Mouse (Mus musculus) T-cell, adult 2 months (primary cell): ENCODE measurements around the gene Maff.

Source experiments
- DNase-seq: peaks from one replicate; pipeline ENCODE4 v3.0.0; 2022; ENCODE audit warnings: low spot score

The Maff gene

DNA sequence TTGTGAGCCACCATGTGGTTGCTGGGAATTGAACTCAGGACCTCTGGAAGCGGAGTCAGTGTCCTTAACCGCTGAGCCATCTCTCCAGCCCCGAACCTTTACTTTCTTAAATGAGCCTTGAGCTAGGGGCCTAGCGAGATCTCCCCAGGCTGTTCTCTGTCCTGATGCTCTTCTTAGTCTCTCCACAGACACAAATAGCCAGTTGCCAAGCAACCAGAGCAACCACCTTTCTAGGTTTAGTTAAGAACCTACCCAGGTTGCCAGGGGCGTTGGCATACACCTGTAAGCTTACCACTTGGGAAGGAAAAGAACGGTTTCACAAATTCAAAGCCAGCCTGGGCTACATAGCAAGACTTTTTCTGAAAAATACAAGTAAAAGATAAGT lies 16.4 kb upstream of the Maff start:
- DNase-seq = no peak

DNA sequence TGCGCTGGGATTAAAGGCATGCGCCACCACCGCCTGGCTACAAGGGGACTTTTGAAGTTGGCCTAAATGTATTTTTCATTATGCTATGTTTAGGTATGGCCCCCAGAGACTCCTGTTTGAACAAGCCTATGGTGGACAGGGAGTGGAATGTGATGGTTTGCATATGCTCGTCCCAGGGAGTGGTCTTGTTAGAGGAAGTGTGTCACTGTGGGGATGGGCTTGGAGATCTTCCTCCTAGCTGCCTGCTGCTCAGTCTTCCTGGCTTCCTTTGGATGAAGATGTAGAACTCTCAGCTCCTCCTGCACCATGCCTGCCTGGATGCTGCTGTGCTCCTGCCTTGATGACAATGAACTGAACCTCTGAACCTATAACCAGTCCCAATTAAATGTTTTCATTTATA lies 15.9 kb upstream of the Maff start:
- no peak for DNase-seq

DNA sequence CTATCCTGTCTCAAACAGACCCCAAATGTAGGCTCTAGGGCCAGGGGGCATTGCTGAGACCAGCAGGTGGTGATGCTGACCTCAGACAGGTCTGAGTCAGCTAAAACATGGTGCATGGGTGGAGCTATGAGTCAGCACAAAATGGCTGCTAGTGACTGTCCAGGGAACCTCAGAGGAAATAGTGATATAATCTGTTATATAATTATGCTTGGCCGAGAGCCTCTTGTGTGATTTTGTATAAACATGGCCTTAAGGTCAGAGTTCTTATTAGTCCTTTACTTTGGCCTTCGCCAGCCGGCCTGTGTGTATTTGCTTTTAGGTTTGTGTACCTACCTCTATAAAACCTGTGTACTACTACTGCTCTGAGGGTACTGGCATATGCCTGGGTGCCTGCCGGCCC lies 13.0 kb upstream of the Maff start:
- DNase-seq = no peak

DNA sequence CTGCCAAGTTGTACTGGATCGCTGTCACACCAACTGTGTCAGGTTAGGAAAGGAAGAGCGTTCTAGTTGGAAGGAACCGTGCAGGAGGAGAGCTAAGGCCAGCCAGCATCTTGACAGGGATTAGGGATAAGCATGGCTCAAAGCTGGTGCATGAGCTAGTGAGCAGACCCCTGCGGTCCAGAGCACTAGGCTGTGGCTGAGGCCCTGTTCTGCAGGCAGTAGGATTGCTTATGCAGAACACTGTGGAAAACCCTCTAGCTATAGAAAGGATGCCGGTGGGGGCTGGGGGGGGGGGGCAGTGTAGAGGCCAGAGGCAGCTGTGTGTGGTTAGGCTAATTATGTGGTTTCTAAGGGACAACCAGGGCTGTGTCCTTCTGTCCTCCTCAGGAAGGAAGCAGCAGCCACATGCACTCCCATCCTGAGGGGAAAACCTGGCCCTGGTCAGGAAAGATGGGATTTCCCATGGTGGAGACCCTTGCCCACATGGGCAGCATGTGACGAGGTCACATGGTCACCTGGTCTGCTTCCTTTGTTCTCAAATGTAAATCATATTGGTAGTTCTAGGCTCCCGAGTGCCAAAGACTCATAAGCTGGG lies 11.3 kb upstream of the Maff start:
- no peak for DNase-seq

DNA sequence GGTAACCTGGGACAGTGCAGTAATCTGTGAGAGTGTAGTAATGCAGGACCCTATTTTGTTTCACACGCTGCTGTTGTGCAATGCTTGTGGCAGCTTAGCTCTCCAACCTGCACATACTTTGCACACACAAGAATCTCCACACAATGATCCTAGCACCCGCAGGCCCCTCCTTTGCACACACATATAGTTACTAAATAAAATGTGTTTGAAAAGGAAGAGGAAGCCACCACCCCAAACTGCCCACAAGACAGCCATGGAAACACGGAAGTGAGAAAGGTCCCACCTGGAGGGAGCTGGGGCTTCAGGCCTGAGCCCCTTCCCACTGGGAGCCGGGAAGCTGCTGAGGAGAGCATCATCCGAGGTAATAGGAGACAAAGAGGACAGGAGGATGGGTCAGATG lies 7.4 kb upstream of the Maff start:
- no peak for DNase-seq

DNA sequence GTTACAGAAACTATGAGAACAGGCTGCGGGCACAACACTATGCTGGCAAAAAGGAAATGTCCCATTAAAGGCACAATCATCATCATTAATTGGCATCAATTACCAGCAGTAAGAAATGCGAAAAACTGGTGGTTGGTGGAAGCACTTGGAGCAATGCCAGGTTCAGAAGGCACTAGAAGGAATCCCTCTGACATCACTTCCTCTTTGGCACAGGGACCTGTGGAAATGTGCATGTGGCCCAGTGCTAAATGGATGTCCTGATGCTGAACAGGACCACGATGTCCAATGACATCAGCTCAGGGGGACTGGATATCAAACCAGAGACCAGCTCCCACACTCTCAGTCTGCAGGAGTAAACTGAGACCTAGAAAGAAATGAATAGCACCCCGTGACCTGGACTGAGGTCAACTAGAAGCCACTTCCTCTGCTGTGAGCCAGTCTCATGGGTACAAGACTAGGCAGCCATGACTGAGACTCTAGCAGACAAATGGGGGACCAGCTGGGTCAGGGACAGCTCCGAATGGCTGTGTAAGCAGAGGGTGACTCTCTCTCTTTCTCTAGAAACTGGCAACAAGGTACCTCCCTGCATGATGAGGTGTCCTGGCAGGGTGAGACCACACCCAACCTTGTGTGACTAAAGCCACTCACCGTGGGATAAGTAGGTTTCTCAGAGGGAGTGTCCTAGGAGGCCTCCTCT lies 3.6 kb upstream of the Maff start:
- no peak for DNase-seq

DNA sequence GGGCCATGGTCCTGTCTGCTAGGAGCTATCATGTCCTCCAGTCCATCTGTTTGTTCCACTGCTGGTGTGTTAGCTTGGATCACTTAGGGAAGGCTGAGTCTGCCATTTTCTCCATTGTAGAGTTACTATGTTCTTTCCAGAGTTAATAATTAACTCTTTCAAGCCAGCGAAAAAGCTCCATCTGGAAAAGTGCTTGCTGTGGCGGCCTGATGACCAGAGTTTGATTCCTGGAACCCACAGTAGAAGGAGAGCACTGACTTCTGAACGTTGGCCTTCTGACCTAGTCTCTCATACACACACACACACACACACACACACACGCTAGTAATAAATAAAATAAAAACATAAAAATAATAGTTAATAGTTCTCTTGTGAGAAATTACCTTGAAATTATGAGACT lies 1.8 kb upstream of the Maff start:
- no peak for DNase-seq

DNA sequence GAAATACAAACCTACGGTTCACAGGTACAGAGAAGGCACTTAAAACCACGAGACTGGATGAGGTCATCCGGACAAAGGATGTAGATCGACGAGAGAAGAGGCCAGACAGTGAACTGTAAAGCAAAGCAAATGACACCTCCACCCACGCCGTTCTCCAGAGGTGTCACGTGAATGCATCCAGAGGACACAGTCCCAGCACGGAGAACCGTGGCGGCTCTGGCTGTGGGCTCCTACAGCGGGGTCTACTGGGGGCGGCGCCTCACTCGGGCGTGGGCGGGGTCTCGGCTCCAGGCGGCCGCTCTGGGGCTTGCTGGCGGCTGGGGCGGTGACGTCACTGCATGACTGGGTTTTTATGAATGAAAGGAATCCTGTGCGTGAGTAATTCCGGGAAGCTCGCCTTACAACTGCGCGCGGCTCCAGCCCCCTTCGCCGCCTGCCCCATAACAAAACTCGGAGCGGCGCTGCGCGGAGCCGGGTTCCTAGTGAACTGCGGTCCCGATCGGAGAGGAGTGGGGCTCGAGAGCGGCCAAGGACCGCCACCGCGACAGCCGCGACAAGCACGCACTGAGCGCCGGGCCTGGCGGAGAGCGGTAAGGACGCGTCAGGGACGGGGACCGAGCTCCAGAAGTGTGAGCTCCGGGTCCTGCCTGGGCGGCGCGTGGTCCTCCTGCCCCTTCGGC lies 884 bp downstream of the Maff start:
- peak; percentile 96 for DNase-seq

DNA sequence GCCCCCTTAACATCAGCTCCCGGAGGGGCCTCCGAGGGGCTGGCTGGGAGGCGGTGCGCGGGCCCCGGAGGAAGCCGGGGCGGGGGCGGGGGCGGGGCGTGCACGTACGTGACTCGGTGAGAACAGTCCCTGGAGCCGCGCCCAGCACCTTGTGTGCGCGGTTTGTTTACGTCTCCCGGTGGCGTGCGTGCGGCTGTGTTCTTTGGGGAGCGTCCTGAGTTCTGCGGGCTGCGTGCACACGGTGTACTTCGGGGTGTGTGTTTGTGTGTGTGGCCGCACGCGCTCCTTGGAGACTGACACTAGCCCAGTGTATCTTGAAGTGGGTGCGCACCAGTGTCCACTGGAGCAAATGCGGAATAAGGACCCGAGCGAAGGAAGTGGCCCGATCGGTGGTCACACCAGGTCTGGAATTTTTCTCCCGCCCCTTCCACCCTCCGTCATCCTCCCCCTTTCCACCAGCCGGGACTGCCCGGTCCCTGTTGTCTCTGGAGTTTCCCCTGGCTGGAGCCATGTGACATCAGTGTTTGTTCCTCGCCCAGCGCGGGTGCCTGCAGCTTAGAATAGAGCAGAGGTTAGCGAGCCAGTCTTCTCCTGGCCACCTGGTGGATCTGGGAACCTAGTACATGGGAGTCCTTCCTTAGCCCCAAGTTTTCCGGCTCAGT lies 1.6 kb downstream of the Maff start:
- DNase-seq = peak; percentile 93

DNA sequence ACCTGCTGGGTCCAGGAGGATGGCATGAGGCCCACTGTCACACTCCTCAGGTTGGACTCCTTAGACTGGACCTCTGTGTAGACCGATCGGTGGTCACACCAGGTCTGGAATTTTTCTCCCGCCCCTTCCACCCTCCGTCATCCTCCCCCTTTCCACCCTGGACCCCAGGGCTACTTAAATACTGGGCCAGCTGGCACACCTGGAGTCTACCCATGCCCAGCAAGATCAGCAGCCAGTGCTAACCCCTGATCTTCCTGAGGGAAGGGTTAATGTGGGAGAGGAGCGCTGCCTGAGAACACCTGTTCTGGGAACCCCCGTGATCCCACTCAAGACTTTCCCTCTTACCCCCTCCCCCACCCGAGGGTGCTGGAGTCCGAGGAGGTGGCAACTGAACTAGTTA lies 2.2 kb downstream of the Maff start:
- DNase-seq = no peak

DNA sequence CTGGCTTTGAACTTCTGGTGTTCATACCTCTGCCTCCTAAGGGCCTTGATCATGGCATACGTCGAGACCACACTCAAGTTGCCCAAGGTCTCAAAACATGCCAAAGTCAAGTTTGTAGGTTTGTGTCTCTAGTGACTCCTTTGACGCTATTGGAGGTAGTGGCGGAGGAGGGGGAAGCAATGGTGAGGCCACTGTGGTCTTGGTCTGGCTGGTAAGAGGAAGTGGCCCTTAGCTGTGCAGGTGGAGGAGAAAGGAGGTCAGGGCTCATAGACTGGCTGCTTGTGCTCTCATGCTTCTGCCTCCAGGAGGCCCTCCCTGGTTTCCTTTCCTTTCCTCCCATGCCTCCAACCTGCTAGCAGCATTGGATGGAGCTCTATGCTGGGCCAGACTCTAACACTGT lies 4.4 kb downstream of the Maff start:
- DNase-seq = no peak

DNA sequence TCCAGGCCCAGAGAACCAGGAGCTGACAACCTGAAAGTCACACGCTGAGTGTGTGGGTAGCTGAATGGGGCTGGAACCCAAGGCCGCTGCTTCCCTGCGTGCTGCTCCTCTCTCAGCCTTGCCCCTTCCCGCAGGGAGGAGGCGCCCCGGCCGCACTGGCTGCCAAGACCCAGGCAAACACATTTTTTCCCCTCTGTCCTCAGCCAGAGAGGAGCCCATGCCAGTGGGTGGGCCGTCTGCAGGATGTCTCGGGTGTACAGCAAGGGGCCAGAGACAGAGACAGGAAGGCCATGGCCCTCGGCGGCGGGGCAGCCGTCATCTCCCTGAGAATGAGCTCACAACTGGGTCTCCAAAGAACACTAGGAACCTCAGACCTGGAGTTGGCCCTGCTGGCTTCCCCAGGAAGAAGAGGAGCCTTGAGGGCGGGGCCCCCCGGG lies 4.9 kb downstream of the Maff start:
- DNase-seq = no peak

DNA sequence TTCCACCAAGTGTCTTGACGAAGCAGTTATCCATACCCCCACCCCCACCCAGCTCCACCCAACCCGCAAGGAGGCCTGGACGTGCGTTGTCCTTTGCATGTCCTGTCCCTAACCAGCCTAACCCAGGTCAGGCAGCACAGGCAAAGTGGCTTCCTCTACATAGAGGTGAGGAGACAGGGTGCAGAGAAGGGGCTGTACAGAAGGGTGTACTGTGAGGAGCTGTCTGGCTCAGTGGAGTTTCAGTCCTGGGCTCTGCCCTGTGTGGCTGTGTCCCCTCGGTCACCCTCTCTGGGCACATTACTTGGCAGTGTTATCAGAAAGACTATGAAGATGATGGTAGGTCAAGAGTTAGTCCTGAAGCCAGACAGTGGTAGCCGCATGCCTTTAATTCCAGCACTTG lies 6.1 kb downstream of the Maff start:
- DNase-seq = no peak

DNA sequence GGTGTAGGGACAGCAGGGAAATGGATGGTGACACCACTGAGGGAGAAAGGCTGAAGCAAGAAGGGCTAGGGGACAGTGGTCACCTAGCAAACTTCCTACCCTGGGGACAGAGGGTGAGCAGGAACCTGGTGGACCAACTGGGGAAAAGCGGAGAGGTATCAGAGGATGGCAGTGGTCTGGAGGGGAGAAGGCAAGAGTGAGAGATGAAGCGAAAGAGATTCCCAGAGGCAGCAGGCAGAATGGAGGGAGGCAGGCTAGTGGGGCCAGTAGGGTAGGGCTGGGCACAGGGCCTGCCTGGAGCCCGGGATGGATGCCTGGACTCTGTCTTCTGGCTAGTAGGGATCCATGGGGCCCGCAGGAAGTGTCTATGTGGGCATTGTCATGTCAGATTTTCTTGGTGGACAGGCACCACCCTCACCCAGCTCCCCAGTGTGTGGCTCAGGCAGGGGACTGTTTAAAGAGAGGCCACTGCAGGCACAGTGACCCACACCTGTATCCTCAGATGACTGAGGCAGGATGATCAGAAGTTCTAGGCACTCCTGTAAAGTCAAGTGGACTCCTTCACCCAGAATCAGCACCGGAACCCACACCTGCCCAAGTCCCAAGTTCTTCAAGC lies 7.4 kb downstream of the Maff start:
- DNase-seq = no peak

DNA sequence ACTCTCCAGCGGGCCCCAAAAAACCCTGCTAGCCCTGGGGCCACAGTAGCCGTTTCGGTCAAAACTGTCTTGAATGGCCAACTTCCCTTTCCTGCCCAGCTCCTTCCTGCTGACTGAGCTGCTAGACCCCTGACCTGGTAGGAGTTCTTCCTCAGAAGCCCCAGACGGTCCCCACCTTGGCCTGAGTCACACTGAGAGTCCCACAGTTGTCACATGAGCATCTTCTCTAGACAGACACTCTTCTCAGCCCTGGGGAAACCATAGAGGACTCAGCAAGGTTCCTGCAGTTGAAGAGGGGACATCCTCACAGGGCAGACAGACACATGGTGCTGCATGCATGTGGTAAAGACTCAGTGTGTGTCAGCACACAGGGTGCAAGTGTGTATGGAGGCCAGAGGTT lies 8.2 kb downstream of the Maff start:
- no peak for DNase-seq

DNA sequence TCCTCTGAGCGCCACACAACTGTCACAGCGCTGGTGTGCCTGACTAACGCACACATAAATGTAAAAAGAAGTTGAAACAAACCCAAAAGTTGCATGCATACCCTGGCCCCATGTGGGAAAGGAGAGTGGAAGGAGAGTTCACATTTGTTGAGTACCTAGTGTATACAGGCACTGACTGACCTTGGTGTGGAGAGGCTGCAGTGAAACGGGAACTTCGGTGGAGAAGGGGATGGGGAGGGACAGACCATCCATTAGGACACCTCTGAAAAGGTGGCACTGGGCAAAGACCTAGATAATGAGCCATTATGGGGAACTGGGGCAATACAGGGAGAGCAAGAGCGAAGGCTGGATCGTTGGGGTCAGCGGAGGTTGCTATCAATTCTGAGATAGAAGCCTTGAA lies 10.1 kb downstream of the Maff start:
- DNase-seq = no peak

DNA sequence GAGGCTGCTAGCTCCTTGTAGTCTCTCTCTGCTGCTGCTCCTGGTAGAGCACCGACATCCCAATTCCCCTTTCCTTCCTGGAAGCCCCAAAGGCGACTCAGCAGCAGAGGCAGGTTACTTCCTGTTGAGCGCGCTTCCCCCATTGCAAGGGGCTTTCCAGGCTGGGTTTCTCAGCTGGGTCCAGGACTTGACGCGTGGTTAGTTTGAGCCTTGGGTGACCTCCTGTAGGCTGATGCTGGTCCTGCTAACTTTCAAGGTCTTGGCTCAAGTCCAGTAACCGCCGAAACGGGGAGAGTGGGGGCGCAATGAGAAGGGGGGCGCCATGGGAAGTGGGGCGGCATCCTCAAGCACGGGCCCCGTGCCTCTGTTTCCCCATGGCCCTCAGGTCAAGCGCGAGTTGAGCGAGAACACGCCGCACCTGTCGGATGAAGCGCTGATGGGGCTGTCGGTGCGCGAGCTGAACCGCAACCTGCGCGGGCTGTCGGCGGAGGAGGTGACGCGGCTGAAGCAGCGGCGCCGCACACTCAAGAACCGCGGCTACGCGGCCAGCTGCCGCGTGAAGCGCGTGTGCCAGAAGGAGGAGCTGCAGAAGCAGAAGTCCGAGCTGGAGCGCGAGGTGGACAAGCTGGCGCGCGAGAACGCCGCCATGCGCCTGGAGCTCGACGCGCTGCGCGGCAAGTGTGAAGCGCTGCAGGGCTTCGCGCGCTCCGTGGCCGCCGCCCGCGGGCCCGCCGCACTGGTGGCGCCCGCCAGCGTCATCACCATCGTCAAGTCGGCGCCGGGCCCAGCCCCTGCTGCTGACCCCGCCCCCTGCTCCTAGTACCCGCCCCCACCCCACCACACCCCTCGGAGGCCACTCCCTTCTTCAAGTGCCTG lies 10.9 kb downstream of the Maff start:
- peak; percentile 59 for DNase-seq

DNA sequence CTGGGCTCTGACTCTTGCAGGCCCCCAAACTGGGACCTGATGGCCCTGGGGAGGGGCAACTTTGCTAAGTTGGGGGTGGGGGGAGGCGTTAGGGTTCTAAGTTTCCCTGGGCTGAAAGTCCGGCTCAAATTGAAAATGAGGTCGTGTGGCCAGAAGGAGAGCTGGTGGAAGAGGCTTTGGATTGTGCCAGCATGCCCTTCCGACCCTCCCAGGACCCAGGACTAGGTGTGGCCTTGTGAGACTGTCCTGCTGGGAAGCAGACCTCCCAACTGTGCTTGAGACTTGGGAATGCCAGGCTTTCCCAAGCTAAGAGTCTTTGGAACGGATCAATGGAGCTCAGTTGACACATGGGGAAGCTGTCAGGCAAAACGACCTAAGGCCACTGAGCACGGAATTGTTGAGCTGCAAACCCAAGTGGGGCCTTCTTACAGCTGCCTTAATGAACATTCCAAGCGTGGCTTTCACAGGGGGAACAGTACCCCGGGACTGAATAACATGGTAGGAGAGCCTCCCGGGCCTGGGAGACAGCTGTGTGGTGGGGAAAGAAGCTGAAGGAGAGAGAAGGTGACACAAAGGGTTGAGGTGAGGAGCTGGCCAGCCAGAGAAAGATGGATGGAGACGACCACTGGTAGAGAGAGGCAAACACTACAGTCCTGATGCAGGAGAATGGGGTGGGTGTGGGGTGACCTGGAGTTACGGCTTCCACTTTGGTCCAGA lies 11.7 kb downstream of the Maff start:
- no peak for DNase-seq

DNA sequence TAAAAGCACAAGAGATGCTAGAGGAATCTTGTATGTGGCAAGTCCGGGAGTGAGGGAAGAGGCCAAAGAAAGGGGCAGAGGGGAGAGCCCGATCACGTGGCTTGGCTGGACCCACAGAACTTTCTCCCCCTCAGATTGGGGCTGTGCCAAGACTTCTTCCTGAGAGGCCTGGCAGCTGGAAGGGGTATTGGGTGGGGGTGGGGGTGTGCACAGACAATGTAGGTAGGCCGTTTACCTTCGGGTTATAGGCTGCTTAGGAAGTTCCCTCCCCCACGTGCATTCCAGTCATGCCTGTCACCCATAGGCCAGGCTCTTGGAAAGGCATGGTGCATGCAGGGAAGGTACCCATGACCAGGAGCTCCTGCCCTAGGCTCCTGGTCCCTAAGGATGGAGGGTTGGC lies 13.5 kb downstream of the Maff start:
- no peak for DNase-seq

DNA sequence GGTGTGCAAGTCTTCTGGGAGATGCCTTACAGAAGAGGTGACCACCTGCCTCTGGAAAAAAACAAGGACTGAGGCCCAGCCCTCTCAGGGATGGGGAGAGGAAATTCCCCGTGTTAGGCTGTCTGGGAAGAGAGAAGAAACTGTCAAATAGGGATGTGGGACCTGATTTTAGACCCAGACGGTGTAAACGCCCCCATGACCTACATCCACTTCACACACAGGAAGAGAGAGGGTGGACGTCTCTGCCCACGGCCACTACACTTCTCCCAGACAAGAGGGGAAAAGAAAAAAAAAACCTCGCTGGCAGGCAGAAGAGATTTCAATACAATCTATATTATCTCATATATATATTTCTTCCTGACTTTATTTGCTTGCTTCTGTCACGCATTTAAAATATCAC lies 13.9 kb downstream of the Maff start:
- no peak for DNase-seq

DNA sequence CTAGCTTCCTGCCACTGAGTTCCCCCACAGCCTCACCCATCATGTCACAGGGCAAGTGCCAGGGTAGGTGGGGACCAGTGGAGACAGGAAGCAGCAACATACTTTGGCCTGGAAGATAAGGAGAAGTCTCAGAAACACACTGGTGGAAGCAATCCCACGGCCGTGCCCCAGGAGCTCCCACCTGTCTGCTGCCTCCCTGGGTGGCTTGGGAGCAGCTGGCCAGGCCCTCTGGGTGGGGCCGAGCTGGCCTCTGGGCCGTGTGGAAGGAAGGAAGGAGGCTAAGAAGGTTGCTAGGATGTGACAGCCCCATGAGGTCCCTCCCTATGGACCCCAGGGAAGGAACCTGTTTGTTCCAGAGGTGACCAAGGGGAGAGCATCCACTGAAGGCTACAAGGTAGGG lies 14.6 kb downstream of the Maff start:
- DNase-seq = no peak
